Comparison of ENCODE assay signal across 8 mouse cellular contexts in the genomic region with DNA sequence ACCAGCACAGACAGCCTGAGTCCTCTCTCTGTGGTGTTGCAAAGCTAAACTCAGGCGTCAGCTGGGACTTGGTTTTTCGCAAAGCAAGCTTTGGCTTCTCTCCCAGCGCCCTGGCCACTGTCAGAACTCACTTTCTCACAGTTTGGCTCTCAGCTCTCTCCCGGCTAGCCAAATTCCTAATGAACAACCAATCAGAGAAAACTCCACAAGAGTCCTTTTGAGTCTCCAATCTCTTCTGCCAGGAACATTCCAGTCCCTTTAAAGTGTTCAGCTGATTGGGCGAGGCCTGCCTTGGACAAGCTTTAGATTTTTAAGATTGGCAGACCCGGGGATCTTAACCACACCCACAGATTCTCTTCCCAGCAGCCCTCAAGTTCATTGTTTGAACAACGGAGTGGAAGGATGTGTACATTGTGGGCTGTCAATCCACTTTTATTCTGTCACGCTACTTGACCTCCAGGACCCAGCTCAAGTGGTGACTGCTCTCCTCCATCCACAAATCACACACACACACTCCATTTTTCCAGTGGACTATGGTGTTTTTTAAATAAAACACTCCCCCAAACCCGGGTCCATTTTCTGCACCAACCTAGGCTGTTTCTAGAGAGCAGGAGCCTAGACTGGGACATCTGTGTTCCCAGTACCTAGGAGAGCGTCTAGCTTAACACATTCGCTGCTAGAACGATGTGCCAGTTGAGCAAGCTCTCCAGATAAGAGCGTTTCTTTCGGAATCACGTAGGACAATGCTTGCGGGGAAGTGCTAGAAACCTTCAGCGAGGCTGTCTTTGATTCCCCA. TPM values are rescaled to one million over a fixed set of nuclear protein-coding genes. Genes with fewer than 3 reads are reported as not detected.
DNase-seq lines count a peak whose midpoint lies in the region; ATAC-seq lines count a peak whose summit lies in the region.

No protein-coding gene starts in this region.

- WGBS in embryonic facial prominence, embryonic 13.5 days, result 20% methylated on average over 17 of the region's 17 CpGs
- 15% methylated on average over 17 of the region's 17 CpGs for WGBS in heart, embryonic 10.5 days
- 17% methylated on average over 17 of the region's 17 CpGs for WGBS in limb, embryonic 15.5 days
- WGBS in neural tube, embryonic 13.5 days, result 23% methylated on average over 17 of the region's 17 CpGs

- H3K27me3 ChIP-seq in embryonic facial prominence, embryonic 13.5 days, result peaks cover 10% of the 10 kb centered on the region; the same call in 1 of the 2 replicates
- H3K27me3 ChIP-seq in heart, embryonic 10.5 days (ENCODE audit: insufficient read depth, poor library complexity, severe bottlenecking), result peaks cover 9% of the 10 kb centered on the region; the same call in 1 of the 2 replicates
- no peaks in the 10 kb centered on the region for H3K27me3 ChIP-seq in limb, embryonic 15.5 days
- peaks cover 5% of the 10 kb centered on the region; the same call in 1 of the 2 replicates for H3K27me3 ChIP-seq in neural tube, embryonic 13.5 days

- H3K27ac ChIP-seq in embryonic facial prominence, embryonic 13.5 days, result peak overlapping the region; percentile 24
- peak overlapping the region; percentile 53; the same call in 1 of the 2 replicates for H3K27ac ChIP-seq in heart, embryonic 10.5 days
- peak overlapping the region; percentile 87 for H3K27ac ChIP-seq in limb, embryonic 15.5 days
- H3K27ac ChIP-seq in neural tube, embryonic 13.5 days (replicated peaks), result peak overlapping the region; percentile 61; the same call in 1 of the 2 replicates

- peak overlapping the region; percentile 31 for H3K4me3 ChIP-seq in embryonic facial prominence, embryonic 13.5 days
- peak overlapping the region; percentile 51 for H3K4me3 ChIP-seq in heart, embryonic 10.5 days
- peak overlapping the region; percentile 31 for H3K4me3 ChIP-seq in limb, embryonic 15.5 days
- H3K4me3 ChIP-seq in neural tube, embryonic 13.5 days, result no peak overlapping the region

- DNase-seq in adrenal gland, adult 2 months, result peak; percentile 75
- no peak for DNase-seq in adrenal gland, postnatal 4 days (ENCODE audit: low spot score in 2 of 2)
- peak; percentile 75 for DNase-seq in heart, embryonic 10.5 days (ENCODE audit: low spot score)
- DNase-seq in kidney, adult 9 months, result peak; percentile 77
- DNase-seq in urinary bladder, postnatal 36 days (ENCODE audit: low spot score in 2 of 2), result peak; percentile 66 to 86

- no peaks in the 10 kb centered on the region for H3K9me3 ChIP-seq in embryonic facial prominence, embryonic 13.5 days
- H3K9me3 ChIP-seq in heart, embryonic 10.5 days, result no peaks in the 10 kb centered on the region
- no peaks in the 10 kb centered on the region for H3K9me3 ChIP-seq in limb, embryonic 15.5 days
- no peaks in the 10 kb centered on the region for H3K9me3 ChIP-seq in neural tube, embryonic 13.5 days

- peak overlapping the region; percentile 58; the same call in 1 of the 2 replicates for H3K9ac ChIP-seq in embryonic facial prominence, embryonic 13.5 days
- no peak overlapping the region for H3K9ac ChIP-seq in limb, embryonic 15.5 days
- no peak overlapping the region for H3K9ac ChIP-seq in neural tube, embryonic 13.5 days

- 0 out of 2 replicates have a peak, but pooled peaks have one; percentile 28 for ATAC-seq in embryonic facial prominence, embryonic 13.5 days (ENCODE audit: insufficient number of reproducible peaks, insufficient read depth, low FRiP score, low TSS enrichment, low read depth)
- ATAC-seq in limb, embryonic 15.5 days (ENCODE audit: insufficient number of reproducible peaks, low FRiP score, low TSS enrichment, low read depth), result peak; percentile 82
- peak; percentile 12 for ATAC-seq in neural tube, embryonic 13.5 days (ENCODE audit: low read depth)

- H3K4me1 ChIP-seq in embryonic facial prominence, embryonic 13.5 days, result peaks cover 12% of the 10 kb centered on the region
- peaks cover 21% of the 10 kb centered on the region for H3K4me1 ChIP-seq in heart, embryonic 10.5 days
- H3K4me1 ChIP-seq in limb, embryonic 15.5 days, result peaks cover 24% of the 10 kb centered on the region
- H3K4me1 ChIP-seq in neural tube, embryonic 13.5 days (replicated peaks), result peaks cover 11% of the 10 kb centered on the region; the same call in 1 of the 2 replicates

- peak overlapping the region; percentile 57 for H3K4me2 ChIP-seq in embryonic facial prominence, embryonic 13.5 days
- H3K4me2 ChIP-seq in limb, embryonic 15.5 days, result peak overlapping the region; percentile 54
- H3K4me2 ChIP-seq in neural tube, embryonic 13.5 days, result peak overlapping the region; percentile 46

- H3K36me3 ChIP-seq in embryonic facial prominence, embryonic 13.5 days, result no peaks in the 10 kb centered on the region
- no peaks in the 10 kb centered on the region for H3K36me3 ChIP-seq in heart, embryonic 10.5 days
- H3K36me3 ChIP-seq in limb, embryonic 15.5 days, result no peaks in the 10 kb centered on the region
- no peaks in the 10 kb centered on the region for H3K36me3 ChIP-seq in neural tube, embryonic 13.5 days

RNA-seq across cellular contexts. Expression of a gene that starts 46.3 kb away (rescaled TPM):
- 1 to 10 TPM; 2.4 to 8.0 TPM for total RNA-seq in adrenal gland, adult 2 months (2021)
- 1.0 and 1.1 TPM in 2 replicates for polyA plus RNA-seq in adrenal gland, adult 2 months (2012; rRNA removed)
- 1 to 10 TPM; 5.2 to 7.4 TPM for total RNA-seq in adrenal gland, postnatal 4 days (2021)
- 2.4 and 3.1 TPM in 2 replicates for polyA plus RNA-seq in embryonic facial prominence, embryonic 13.5 days (2015; fragmentation: Nextera tagmentation; extraction: Ambion mirVana)
- polyA plus RNA-seq in heart, embryonic 10.5 days (2016; fragmentation: Nextera tagmentation; extraction: Ambion mirVana), result 2.2 and 3.4 TPM in 2 replicates
- 1.8 TPM in 2 replicates for polyA plus RNA-seq in limb, embryonic 15.5 days (2015; fragmentation: Nextera tagmentation; extraction: Ambion mirVana)
- 7.1 and 8.1 TPM in 2 replicates for polyA plus RNA-seq in neural tube, embryonic 13.5 days (2015; fragmentation: Nextera tagmentation; extraction: Ambion mirVana)

Comparison
In these comparisons a context has a peak if more than half of its experiments do, and no peak if none do; other contexts are left out.
1. DNase-seq: peak in adrenal gland, adult 2 months (single experiment), heart, embryonic 10.5 days (single experiment), kidney, adult 9 months (single experiment) and urinary bladder, postnatal 36 days (2 of 2); none in adrenal gland, postnatal 4 days (0 of 2).
2. ATAC-seq: peak in every context shown above with its lines; median percentile 82 in limb, embryonic 15.5 days; 28 in embryonic facial prominence, embryonic 13.5 days; 12 in neural tube, embryonic 13.5 days.
3. H3K27ac ChIP-seq: peak in every context shown above with its lines; median percentile 87 in limb, embryonic 15.5 days; 61 in neural tube, embryonic 13.5 days; 53 in heart, embryonic 10.5 days; 24 in embryonic facial prominence, embryonic 13.5 days.
4. Peak in every context shown above with its lines, with median percentiles within 50 percentile points of each other: H3K4me2 ChIP-seq.